Mouse (Mus musculus) lung, postnatal 0 days (tissue): ENCODE measurements at regions not wholly inside any gene's neighbourhood (a gene's known extent, or its start where the extent isn't known, plus 50 kb on each side); places are given as distances from the start of the nearest gene placed in this dataset.

Experiments used
- CTCF ChIP-seq: IDR thresholded peaks from 2 replicates; pipeline ENCODE4 v1.5.1; 2016; ENCODE audit warnings: antibody characterized with exemption, mild to moderate bottlenecking
- EP300 ChIP-seq: IDR thresholded peaks from 2 replicates; pipeline ENCODE4 v1.6.1; 2016; ENCODE audit warnings: antibody characterized with exemption, mild to moderate bottlenecking, control low read depth

DNA sequence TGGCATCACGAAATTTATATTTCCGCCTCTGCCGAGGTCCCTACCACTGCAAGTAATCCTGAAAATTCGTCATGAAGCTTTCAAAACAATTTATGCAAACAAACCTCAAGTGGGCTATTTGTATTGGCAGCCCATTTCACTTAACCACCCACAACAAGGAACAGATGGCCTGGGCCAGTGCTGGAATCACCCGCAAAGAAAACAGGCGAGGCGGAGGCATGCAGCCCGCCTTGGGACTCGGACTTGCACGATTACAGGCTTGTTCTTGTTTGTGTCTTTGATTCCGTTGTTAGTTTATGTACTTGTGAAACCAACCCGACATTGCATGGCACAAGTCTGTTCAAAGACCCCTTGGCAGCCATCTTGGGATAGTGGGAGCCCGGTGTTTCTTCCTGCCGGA is 55.8 kb upstream of the Irx6 start:
- no peak for TF ChIP-seq CTCF
- TF ChIP-seq EP300, result no peak
